Mouse (Mus musculus) ES-E14 (cell line): ENCODE data around the gene Iqsec1.

Experiments used
- CHD2 ChIP-seq: IDR thresholded peaks from 2 replicates; pipeline ENCODE4 v1.6.1; 2014; ENCODE audit warnings: mild to moderate bottlenecking, low read depth, low read length, inconsistent platforms
- HCFC1 ChIP-seq: IDR thresholded peaks from 2 replicates; pipeline ENCODE4 v1.6.1; 2012; ENCODE audit warnings: low read length, inconsistent platforms, borderline replicate concordance; ENCODE audit not compliant: insufficient read depth
- MAFK ChIP-seq: IDR thresholded peaks from 2 replicates; pipeline ENCODE4 v1.6.1; 2014; ENCODE audit warnings: mild to moderate bottlenecking, low read depth, low read length, inconsistent platforms; ENCODE audit not compliant: insufficient read depth
- ZC3H11A ChIP-seq: IDR thresholded peaks from 2 replicates; pipeline ENCODE4 v1.6.1; 2012; ENCODE audit warnings: low read depth, mild to moderate bottlenecking, inconsistent platforms, low read length, borderline replicate concordance
- ZNF384 ChIP-seq: IDR thresholded peaks from 2 replicates; pipeline ENCODE4 v1.6.1; 2012; ENCODE audit warnings: low read depth, low read length, inconsistent platforms

DNA sequence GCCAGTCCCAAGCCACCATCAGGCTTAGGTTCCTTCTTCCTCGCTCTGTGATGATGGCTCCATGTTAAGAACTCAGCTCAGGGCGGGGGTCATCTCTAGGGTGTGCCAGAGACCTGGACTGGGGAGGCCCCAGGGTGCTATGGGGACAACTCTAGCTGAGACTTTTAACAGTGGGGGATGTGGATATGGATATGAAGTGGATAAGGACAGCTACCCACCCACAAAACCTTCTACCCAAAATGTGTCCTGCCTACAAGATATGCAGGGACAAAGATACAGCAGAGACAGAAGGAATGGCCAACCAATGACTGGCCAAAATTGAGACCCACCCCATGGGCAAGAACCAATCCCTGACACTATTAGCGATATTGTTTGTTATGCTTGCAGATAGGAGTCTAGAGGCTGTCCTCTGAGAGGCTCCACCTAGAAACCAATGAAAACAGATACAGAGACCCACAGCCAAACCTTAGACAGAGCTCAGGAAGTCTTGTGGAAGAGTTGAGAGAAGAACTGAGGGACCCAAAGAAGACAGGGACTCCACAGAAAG lies 19.9 kb upstream of the Iqsec1 start:
- TF ChIP-seq CHD2 (no peak), MAFK (no peak), ZC3H11A (no peak), ZNF384 (no peak), HCFC1 (no peak)
